Mouse (Mus musculus) liver, embryonic 15.5 days (tissue): Measurements from ENCODE around the gene Tmc1. TPM values are rescaled to one million over a fixed set of nuclear protein-coding genes. Genes with fewer than 3 reads are reported as not detected.

Source experiments
- ATAC-seq: fragments of 200-750 bp; cut with Nextera tagmentation; 2 replicates; pipeline ENCODE4 v1.8.0; 2017; ENCODE audit warnings: moderate number of reproducible peaks, mild to moderate bottlenecking, moderate library complexity; ENCODE audit not compliant: insufficient read depth
- H3K27ac ChIP-seq: fragments of 300-500 bp; sonication (generic); replicated peaks from 2 replicates; pipeline ENCODE4 v1.5.1; 2015; ENCODE audit warnings: mild to moderate bottlenecking, inconsistent platforms
- H3K27me3 ChIP-seq: fragments of 300-500 bp; sonication (generic); 2 replicates; pipeline ENCODE4 v1.6.1; 2015; ENCODE audit warnings: mild to moderate bottlenecking, inconsistent platforms
- H3K36me3 ChIP-seq: fragments of 300-500 bp; sonication (generic); replicated peaks from 2 replicates; pipeline ENCODE4 v1.6.1; 2015; ENCODE audit warnings: moderate library complexity, mild to moderate bottlenecking, inconsistent platforms
- H3K4me1 ChIP-seq: fragments of 300-500 bp; sonication (generic); replicated peaks from 2 replicates; pipeline ENCODE4 v1.6.1; 2015; ENCODE audit warnings: inconsistent platforms
- H3K4me2 ChIP-seq: fragments of 300-500 bp; sonication (generic); 2 replicates; pipeline ENCODE4 v1.6.1; 2015; ENCODE audit warnings: moderate library complexity, mild to moderate bottlenecking, inconsistent platforms
- H3K4me3 ChIP-seq: fragments of 300-500 bp; sonication (generic); replicated peaks from 2 replicates; pipeline ENCODE4 v1.5.1; 2015; ENCODE audit warnings: mild to moderate bottlenecking, inconsistent platforms
- H3K9ac ChIP-seq: fragments of 300-500 bp; sonication (generic); 2 replicates; pipeline ENCODE4 v1.6.1; 2015; ENCODE audit warnings: moderate library complexity, mild to moderate bottlenecking, inconsistent platforms
- H3K9me3 ChIP-seq: fragments of 300-500 bp; sonication (generic); replicated peaks from 2 replicates; pipeline ENCODE4 v1.6.1; 2016; ENCODE audit warnings: inconsistent platforms
- WGBS: fragments of 180-500 bp; shearing (Covaris S2); methylation state at CpG from one replicate; pipeline ENCODE4 v1.1.7; 2015; ENCODE audit warnings: mixed read lengths; ENCODE audit not compliant: insufficient replicate concordance; 5-methylcytosine and 5-hydroxymethylcytosine counted together
- polyA plus RNA-seq: library from polyadenylated mRNA; unstranded; fragments of >200 nt; fragmentation: Nextera tagmentation; extraction: Ambion mirVana; gene quantifications from 2 replicates; pipeline ENCODE4 v1.2.1, GENCODE M21; 2015

Tmc1 gene
- polyA plus RNA-seq, 1 experiment from 2014 or later, result not detected

GRCm38 (mm10) chr19:20881205-20881604 is 72.8 kb downstream of the Tmc1 start:
- H3K9me3 ChIP-seq, result no peaks in the 10 kb centered on the region
- H3K27me3 ChIP-seq, result no peaks in the 10 kb centered on the region
- no peak overlapping the region for H3K27ac ChIP-seq
- no peaks in the 10 kb centered on the region for H3K36me3 ChIP-seq
- 25% methylated on average over 2 of the region's 2 CpGs for WGBS
- H3K4me2 ChIP-seq, result no peak overlapping the region
- H3K4me3 ChIP-seq, result no peak overlapping the region
- no peak for ATAC-seq
- H3K9ac ChIP-seq, result no peak overlapping the region
- H3K4me1 ChIP-seq, result no peaks in the 10 kb centered on the region

GRCm38 (mm10) chr19:20875881-20876280 is 78.1 kb downstream of the Tmc1 start:
- H3K4me3 ChIP-seq, result no peak overlapping the region
- H3K4me1 ChIP-seq, result no peaks in the 10 kb centered on the region
- H3K9me3 ChIP-seq, result no peaks in the 10 kb centered on the region
- H3K27ac ChIP-seq, result no peak overlapping the region
- H3K27me3 ChIP-seq, result no peaks in the 10 kb centered on the region
- H3K9ac ChIP-seq, result no peak overlapping the region
- H3K4me2 ChIP-seq, result no peak overlapping the region
- no peak for ATAC-seq
- 24% methylated on average over 4 of the region's 4 CpGs for WGBS
- H3K36me3 ChIP-seq, result no peaks in the 10 kb centered on the region

- Histone ChIP-seq H3K27me3 (no peaks in the 10 kb centered on the region), H3K4me1 (no peaks in the 10 kb centered on the region), H3K36me3 (no peaks in the 10 kb centered on the region), H3K27ac (no peak overlapping the region), H3K9me3 (no peaks in the 10 kb centered on the region), H3K4me2 (no peak overlapping the region), H3K4me3 (no peak overlapping the region), H3K9ac (no peak overlapping the region)
- ATAC-seq, result no peak
- 58% methylated on average over 4 of the region's 4 CpGs for WGBS
Measured at GRCm38 (mm10) chr19:20861779-20862178, 92.2 kb downstream of the Tmc1 start.

GRCm38 (mm10) chr19:20860270-20860669 is 93.7 kb downstream of the Tmc1 start:
- no peak overlapping the region for H3K4me2 ChIP-seq
- no peak overlapping the region for H3K9ac ChIP-seq
- no peak overlapping the region for H3K4me3 ChIP-seq
- no peaks in the 10 kb centered on the region for H3K36me3 ChIP-seq
- no peaks in the 10 kb centered on the region for H3K27me3 ChIP-seq
- 65% methylated on average over 1 of the region's 1 CpGs for WGBS
- no peak overlapping the region for H3K27ac ChIP-seq
- ATAC-seq, result no peak
- no peaks in the 10 kb centered on the region for H3K9me3 ChIP-seq
- H3K4me1 ChIP-seq, result no peaks in the 10 kb centered on the region

- Histone ChIP-seq H3K4me1 (no peaks in the 10 kb centered on the region), H3K4me2 (no peak overlapping the region), H3K9me3 (no peaks in the 10 kb centered on the region), H3K27me3 (no peaks in the 10 kb centered on the region), H3K36me3 (no peaks in the 10 kb centered on the region), H3K4me3 (no peak overlapping the region), H3K9ac (no peak overlapping the region), H3K27ac (no peak overlapping the region)
- no peak for ATAC-seq
Measured at GRCm38 (mm10) chr19:20857819-20858218, 96.2 kb downstream of the Tmc1 start.

- Histone ChIP-seq H3K27me3 (no peaks in the 10 kb centered on the region), H3K36me3 (no peaks in the 10 kb centered on the region), H3K9me3 (no peaks in the 10 kb centered on the region), H3K4me3 (no peak overlapping the region), H3K9ac (no peak overlapping the region), H3K4me1 (no peaks in the 10 kb centered on the region), H3K27ac (no peak overlapping the region), H3K4me2 (no peak overlapping the region)
- no peak for ATAC-seq
- 33% methylated on average over 5 of the region's 5 CpGs for WGBS
Measured at GRCm38 (mm10) chr19:20848906-20849305, 105.1 kb downstream of the Tmc1 start.

- no peaks in the 10 kb centered on the region for H3K9me3 ChIP-seq
- no peaks in the 10 kb centered on the region for H3K36me3 ChIP-seq
- no peaks in the 10 kb centered on the region for H3K4me1 ChIP-seq
- no peaks in the 10 kb centered on the region for H3K27me3 ChIP-seq
- no peak overlapping the region for H3K27ac ChIP-seq
- H3K4me2 ChIP-seq, result no peak overlapping the region
- ATAC-seq, result no peak
- no peak overlapping the region for H3K9ac ChIP-seq
- no peak overlapping the region for H3K4me3 ChIP-seq
- WGBS, result 67% methylated on average over 3 of the region's 3 CpGs
Measured at GRCm38 (mm10) chr19:20847476-20848073, 106.4 kb downstream of the Tmc1 start.

- no peaks in the 10 kb centered on the region for H3K27me3 ChIP-seq
- ATAC-seq, result no peak
- H3K4me2 ChIP-seq, result no peak overlapping the region
- H3K36me3 ChIP-seq, result no peaks in the 10 kb centered on the region
- H3K9me3 ChIP-seq, result no peaks in the 10 kb centered on the region
- H3K9ac ChIP-seq, result no peak overlapping the region
- no peak overlapping the region for H3K4me3 ChIP-seq
- no peak overlapping the region for H3K27ac ChIP-seq
- no peaks in the 10 kb centered on the region for H3K4me1 ChIP-seq
- WGBS, result 44% methylated on average over 2 of the region's 2 CpGs
Measured at GRCm38 (mm10) chr19:20837422-20837821, 116.6 kb downstream of the Tmc1 start.

GRCm38 (mm10) chr19:20836055-20836845 is 117.8 kb downstream of the Tmc1 start:
- Histone ChIP-seq H3K4me2 (no peak overlapping the region), H3K36me3 (no peaks in the 10 kb centered on the region), H3K9ac (no peak overlapping the region), H3K4me3 (no peak overlapping the region), H3K27me3 (no peaks in the 10 kb centered on the region), H3K9me3 (no peaks in the 10 kb centered on the region), H3K4me1 (no peaks in the 10 kb centered on the region), H3K27ac (no peak overlapping the region)
- WGBS, result 57% methylated on average over 9 of the region's 9 CpGs
- no peak for ATAC-seq

- 64% methylated on average over 1 of the region's 1 CpGs for WGBS
- Histone ChIP-seq H3K9me3 (no peaks in the 10 kb centered on the region), H3K4me3 (no peak overlapping the region)
Measured at GRCm38 (mm10) chr19:20834895-20835294, 119.1 kb downstream of the Tmc1 start.

GRCm38 (mm10) chr19:20799460-20799859 is 154.5 kb downstream of the Tmc1 start:
- no peak overlapping the region for H3K4me2 ChIP-seq
- no peaks in the 10 kb centered on the region for H3K36me3 ChIP-seq
- H3K9ac ChIP-seq, result no peak overlapping the region
- H3K27me3 ChIP-seq, result no peaks in the 10 kb centered on the region
- H3K4me3 ChIP-seq, result no peak overlapping the region
- no peaks in the 10 kb centered on the region for H3K9me3 ChIP-seq
- H3K27ac ChIP-seq, result no peak overlapping the region
- no peak for ATAC-seq
- no peaks in the 10 kb centered on the region for H3K4me1 ChIP-seq

More at GRCm38 (mm10) chr19:20834895-20835294, 119.1 kb downstream of the Tmc1 start:
- H3K27me3 ChIP-seq, result no peaks in the 10 kb centered on the region
- no peaks in the 10 kb centered on the region for H3K36me3 ChIP-seq
- no peak for ATAC-seq
- H3K9ac ChIP-seq, result no peak overlapping the region
- H3K4me1 ChIP-seq, result no peaks in the 10 kb centered on the region
- H3K27ac ChIP-seq, result no peak overlapping the region
- no peak overlapping the region for H3K4me2 ChIP-seq
